Mouse (Mus musculus) lung, postnatal 0 days (tissue): Measurements from ENCODE around the gene Pax3.

Source experiments
- CTCF ChIP-seq: IDR thresholded peaks from 2 replicates; pipeline ENCODE4 v1.5.1; 2016; ENCODE audit warnings: antibody characterized with exemption, mild to moderate bottlenecking
- EP300 ChIP-seq: IDR thresholded peaks from 2 replicates; pipeline ENCODE4 v1.6.1; 2016; ENCODE audit warnings: antibody characterized with exemption, mild to moderate bottlenecking, control low read depth

- TF ChIP-seq CTCF (no peak), EP300 (no peak)
These were observed 32.9 kb upstream of the Pax3 start for GRCm38 (mm10) chr1:78229801-78230200.
